Mouse (Mus musculus) testis, adult 2 months (tissue): ENCODE measurements around the gene C1qtnf5. TPM values are rescaled to one million over a fixed set of nuclear protein-coding genes. Genes with fewer than 3 reads are reported as not detected.

Source experiments
- H3K27ac ChIP-seq: fragments of 200-500 bp; 2 replicates; pipeline ENCODE4 v1.5.1; 2012; ENCODE audit warnings: low read depth, low read length; ENCODE audit not compliant: control insufficient read depth, insufficient read depth
- H3K27me3 ChIP-seq: fragments of 200-500 bp; 2 replicates; pipeline ENCODE4 v1.6.1; 2012; ENCODE audit warnings: mild to moderate bottlenecking, low read length, moderate library complexity; ENCODE audit not compliant: control insufficient read depth, insufficient read depth
- H3K36me3 ChIP-seq: fragments of 200-500 bp; 2 replicates; pipeline ENCODE4 v1.6.1; 2012; ENCODE audit warnings: mild to moderate bottlenecking, low read length; ENCODE audit not compliant: control insufficient read depth, insufficient read depth
- H3K4me1 ChIP-seq: fragments of 200-500 bp; 2 replicates; pipeline ENCODE4 v1.6.1; 2012; ENCODE audit warnings: low read length; ENCODE audit not compliant: control insufficient read depth, insufficient read depth
- H3K4me3 ChIP-seq: fragments of 200-500 bp; 2 replicates; pipeline ENCODE4 v1.5.1; 2012; ENCODE audit warnings: low read depth, mild to moderate bottlenecking, low read length, moderate library complexity, mixed read lengths; ENCODE audit not compliant: control insufficient read depth
- CTCF ChIP-seq: fragments of 200-500 bp; IDR thresholded peaks from 2 replicates; pipeline ENCODE4 v1.5.1; 2012; ENCODE audit warnings: low read depth, mild to moderate bottlenecking, inconsistent platforms, low read length, moderate library complexity; ENCODE audit not compliant: control insufficient read depth, insufficient read depth, insufficient replicate concordance
- POLR2A ChIP-seq: fragments of 200-500 bp; IDR thresholded peaks from 2 replicates; pipeline ENCODE4 v1.6.1; 2012; ENCODE audit warnings: low read depth, mild to moderate bottlenecking, inconsistent platforms, low read length, moderate library complexity; ENCODE audit not compliant: control insufficient read depth
- polyA plus RNA-seq: library from polyadenylated mRNA; depleted of rRNA; stranded (reverse); fragments of >200 nt; gene quantifications from 2 replicates; pipeline ENCODE4 v1.2.3, GENCODE M21; 2012

Gene C1qtnf5
- polyA plus RNA-seq, 1 experiment = 2.0 TPM

DNA sequence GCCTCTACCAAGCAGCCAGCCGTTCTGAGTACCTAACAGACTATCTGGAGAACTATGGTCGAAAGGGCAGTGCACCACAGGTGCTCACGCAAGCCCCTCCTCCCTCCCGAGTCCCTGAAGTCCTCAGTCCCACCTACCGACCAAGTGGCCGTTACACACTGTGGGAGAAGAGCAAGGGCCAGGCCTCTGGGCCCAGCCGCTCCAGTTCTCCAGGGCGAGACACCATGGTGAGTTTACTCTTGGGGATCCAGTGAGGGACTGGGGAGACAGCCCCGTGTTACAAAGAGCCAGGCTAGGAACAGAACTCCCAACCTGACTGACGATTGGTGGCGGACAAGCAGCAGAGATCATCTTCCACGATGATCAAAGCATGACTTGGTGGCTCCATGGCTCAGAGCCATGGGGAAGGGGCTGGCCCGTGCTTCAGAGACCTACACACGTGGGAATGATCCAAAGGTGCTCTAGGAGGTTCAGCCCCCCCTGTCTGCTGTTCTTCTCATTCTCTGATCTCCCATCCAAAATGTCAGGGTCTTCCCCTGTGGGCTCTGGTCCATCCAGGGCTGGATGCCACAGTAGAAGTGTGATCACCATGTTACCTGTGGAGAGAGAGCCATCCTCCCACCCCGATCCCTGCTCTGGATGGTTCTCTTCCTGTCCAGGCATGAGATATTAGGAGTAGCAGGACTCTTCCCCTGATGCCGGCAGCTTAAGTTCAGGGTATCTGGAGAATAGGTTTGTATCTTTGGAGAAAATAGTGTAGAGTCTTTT, 30.9 kb upstream of the C1qtnf5 start:
- H3K27ac ChIP-seq = no peak overlapping the region
- H3K4me3 ChIP-seq = no peak overlapping the region
- no peak for TF ChIP-seq CTCF
- no peak for TF ChIP-seq POLR2A
- peaks cover 11% of the 10 kb centered on the region for H3K4me1 ChIP-seq
- H3K27me3 ChIP-seq = no peaks in the 10 kb centered on the region
- H3K36me3 ChIP-seq = no peaks in the 10 kb centered on the region

DNA sequence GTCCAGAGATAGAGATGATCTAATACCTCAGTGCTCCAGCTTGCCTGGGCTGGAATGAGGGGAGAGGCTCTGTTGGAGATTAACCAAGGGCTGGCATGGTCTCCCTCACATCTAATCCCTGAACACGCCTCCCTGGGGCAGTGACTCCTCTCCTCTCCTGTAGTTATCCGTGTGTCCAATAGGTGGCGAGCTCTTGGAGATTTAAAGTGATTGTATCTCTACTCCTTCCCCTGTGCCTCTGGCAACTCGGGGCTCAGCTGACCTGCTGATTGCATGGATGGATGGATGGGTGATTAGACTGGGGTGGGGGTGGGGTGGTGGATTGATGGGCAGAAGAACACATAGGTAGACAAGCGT, 30.3 kb upstream of the C1qtnf5 start:
- H3K4me1 ChIP-seq = peaks cover 11% of the 10 kb centered on the region
- TF ChIP-seq POLR2A (no peak), CTCF (peak; percentile 42; the same call in 1 of the 2 replicates)
- H3K4me3 ChIP-seq = no peak overlapping the region
- H3K36me3 ChIP-seq = no peaks in the 10 kb centered on the region
- no peaks in the 10 kb centered on the region for H3K27me3 ChIP-seq
- no peak overlapping the region for H3K27ac ChIP-seq

DNA sequence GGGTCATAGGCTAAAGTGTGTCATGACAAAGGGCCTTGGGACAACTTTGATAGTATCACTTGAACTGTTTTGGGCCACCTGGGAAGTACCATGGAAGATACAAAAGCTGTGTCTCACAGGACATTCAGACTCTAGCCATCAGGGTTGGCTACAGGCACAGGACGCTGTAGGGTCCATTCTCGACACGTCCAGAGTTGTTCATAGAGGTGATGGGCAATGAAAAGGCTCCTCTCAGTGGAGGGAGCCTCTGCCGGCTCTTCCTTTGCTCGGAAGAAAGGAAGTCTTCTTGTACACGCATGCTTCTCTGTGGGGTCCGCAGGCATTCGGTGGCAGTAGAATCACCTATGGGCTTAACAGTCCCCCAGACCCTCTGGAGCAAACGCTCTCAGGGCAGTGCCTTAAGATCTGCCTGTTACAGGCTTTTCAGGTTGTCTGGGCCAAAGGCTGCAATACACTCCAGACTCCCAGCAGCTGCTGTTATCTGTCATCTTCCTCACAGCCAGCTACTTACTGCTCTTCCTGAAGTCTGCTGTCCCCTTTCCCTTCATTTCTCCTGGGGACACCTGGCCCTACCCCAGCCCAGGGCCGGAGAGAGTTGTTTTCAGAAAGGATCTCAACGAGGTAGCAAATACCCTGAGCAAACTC, 29.7 kb upstream of the C1qtnf5 start:
- no peaks in the 10 kb centered on the region for H3K27me3 ChIP-seq
- H3K4me1 ChIP-seq = peaks cover 9% of the 10 kb centered on the region
- H3K4me3 ChIP-seq = no peak overlapping the region
- H3K36me3 ChIP-seq = no peaks in the 10 kb centered on the region
- TF ChIP-seq CTCF (no peak), POLR2A (no peak)
- H3K27ac ChIP-seq = no peak overlapping the region

DNA sequence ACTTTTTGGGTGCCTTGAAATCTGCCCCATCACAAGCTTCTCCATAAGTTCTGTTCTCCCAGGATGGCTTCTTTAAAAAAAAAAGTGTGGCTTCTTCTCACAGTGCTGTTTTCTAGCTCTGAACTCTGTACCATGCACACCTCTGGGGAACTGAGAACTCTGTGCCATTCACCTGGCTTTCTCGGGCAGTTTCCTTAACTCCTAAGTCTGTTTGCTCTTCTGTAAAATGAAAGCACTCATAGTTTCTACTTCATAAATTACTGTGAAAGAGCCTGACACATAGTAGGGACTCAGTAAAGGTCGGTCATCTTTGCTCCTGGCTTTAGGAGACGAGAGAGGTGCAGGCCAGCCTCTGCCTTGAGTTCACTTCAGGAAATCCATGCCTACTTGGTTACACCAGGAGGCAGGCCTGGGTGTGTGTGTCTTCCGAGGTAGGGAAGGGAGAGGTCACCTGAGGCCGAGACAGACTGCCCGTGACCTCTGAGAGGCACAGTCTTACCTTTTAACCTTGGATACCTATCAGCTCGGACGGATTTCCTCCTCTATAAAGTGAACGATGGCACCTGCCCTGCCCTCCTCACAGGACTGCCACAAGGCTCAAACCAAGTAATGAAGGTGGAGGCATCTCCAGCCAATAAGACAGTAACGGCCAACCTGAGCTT, 28.8 kb upstream of the C1qtnf5 start:
- Histone ChIP-seq H3K27ac (no peak overlapping the region), H3K36me3 (no peaks in the 10 kb centered on the region), H3K27me3 (no peaks in the 10 kb centered on the region), H3K4me3 (no peak overlapping the region), H3K4me1 (peaks cover 7% of the 10 kb centered on the region)
- TF ChIP-seq CTCF (no peak), POLR2A (no peak)

DNA sequence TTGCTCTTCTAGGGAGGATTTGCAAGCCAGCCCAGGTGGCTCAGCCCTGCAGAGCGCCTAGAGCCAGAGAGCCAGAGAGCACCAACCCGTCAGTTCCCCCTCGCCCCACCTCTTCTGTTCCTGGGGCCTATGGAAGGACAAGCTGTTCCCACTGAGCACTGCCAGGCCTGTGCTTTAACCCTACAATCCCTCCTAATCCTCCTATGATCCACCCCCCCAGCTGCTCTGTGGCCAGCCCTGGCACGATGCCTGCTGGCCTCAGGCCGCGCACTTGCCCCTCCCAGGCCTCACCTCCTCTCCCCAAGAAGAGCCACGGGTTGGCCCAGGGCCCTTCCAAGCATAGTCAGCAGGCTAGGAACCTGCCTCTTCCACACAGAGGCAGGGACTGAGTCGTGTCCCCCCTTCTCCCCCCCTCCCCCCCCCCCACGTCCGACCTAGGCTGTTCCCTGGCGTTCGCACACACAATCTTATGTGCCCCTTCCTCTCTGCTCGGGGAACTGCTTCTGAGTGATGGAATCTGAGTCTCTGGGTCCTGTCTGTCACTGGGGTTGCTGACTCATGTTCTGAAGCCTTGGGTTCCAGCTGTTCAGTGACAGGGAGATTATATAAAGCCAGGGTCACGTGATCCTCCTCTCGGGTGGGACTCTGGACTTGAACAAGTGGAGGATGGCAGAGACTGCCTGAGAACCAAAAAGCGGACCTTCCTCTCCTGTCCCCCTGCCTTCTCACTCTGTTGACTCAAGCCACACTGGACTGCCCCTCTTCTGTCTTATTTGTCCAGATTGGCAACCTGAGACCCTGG, 27.9 kb upstream of the C1qtnf5 start:
- Histone ChIP-seq H3K4me1 (peaks cover 11% of the 10 kb centered on the region), H3K27me3 (no peaks in the 10 kb centered on the region), H3K4me3 (no peak overlapping the region), H3K27ac (no peak overlapping the region), H3K36me3 (no peaks in the 10 kb centered on the region)
- TF ChIP-seq POLR2A = no peak; the same call in 1 of the 2 replicates
- TF ChIP-seq CTCF = no peak

DNA sequence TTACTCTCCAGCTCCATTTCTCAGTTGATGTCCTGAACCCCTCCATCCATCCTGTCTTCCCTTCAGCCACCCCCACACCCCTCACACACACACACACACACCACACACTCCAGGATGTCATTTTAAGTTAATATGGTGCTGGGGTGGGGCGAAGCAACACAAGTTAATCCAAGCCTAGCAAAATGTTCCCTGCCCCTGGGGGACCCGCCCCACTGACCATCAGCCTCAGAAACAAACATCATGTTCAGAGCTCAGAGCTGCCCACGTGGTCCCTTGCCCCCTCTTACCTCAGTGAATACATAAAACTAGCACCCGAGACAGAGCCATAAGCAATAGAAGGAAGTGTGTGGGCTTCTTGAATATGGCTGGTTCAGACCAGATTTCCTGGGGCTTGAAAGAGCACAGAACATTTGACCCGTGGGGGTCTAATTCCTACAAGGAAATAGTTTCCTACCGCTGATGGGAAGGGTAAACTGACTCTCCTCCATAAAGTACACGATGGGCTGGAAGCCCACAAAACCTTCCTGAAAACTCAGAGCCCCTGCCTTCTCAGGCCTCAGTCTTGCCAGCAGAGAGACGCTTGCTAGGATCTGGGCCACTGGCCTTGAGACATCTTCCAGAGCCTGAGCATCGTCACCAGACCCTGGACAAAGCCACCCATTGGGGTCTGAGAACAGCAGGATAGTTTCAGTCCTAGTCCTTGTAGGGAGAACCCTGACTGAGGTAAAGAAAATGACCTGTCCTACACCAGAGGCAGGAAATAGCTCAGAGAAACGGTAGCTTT, 26.9 kb upstream of the C1qtnf5 start:
- H3K36me3 ChIP-seq = no peaks in the 10 kb centered on the region; the same call in 1 of the 2 replicates
- H3K27ac ChIP-seq = 0 out of 2 replicates have a peak overlapping the region, but pooled peaks have one; percentile 14
- no peaks in the 10 kb centered on the region for H3K27me3 ChIP-seq
- H3K4me1 ChIP-seq = peaks cover 11% of the 10 kb centered on the region
- TF ChIP-seq CTCF (no peak), POLR2A (no peak)
- no peak overlapping the region for H3K4me3 ChIP-seq
